Mouse (Mus musculus) myocyte (in vitro differentiated cells): ENCODE results near the gene Trappc1. TPM values are rescaled to one million over a fixed set of nuclear protein-coding genes. Genes with fewer than 3 reads are reported as not detected.
A peak's percentile ranks its signal among the peaks of the same experiment; 100 is the strongest.

Source experiments
- H3K27me3 ChIP-seq: one replicate; pipeline ENCODE4 v1.6.1; 2011; ENCODE audit not compliant: control insufficient read depth, insufficient read depth, insufficient read length
- H3K36me3 ChIP-seq: one replicate; pipeline ENCODE4 v1.6.1; 2011; ENCODE audit not compliant: control insufficient read depth, insufficient read depth
- H3K4me2 ChIP-seq: one replicate; pipeline ENCODE4 v1.6.1; 2011; ENCODE audit warnings: low read depth, control low read depth
- H3K4me3 ChIP-seq: one replicate; pipeline ENCODE4 v1.5.1; 2011; ENCODE audit warnings: mild to moderate bottlenecking, control low read depth, moderate library complexity
- H3K79me2 ChIP-seq: one replicate; pipeline ENCODE4 v1.6.1; 2011; ENCODE audit not compliant: control insufficient read depth, insufficient read depth
- H3ac ChIP-seq: one replicate; pipeline ENCODE4 v1.6.1; 2011; ENCODE audit not compliant: control insufficient read depth, insufficient read length
- CEBPB ChIP-seq: IDR thresholded peaks from 2 replicates; pipeline ENCODE4 v1.6.1; 2011; ENCODE audit warnings: mild to moderate bottlenecking, moderate library complexity; ENCODE audit not compliant: poor library complexity, insufficient read depth, severe bottlenecking
- E2F4 ChIP-seq: IDR thresholded peaks from one replicate; pipeline ENCODE4 v1.6.1; 2011; ENCODE audit warnings: mild to moderate bottlenecking, control low read depth, moderate library complexity; ENCODE audit not compliant: insufficient read depth
- MAX ChIP-seq: IDR thresholded peaks from one replicate; pipeline ENCODE4 v1.6.1; 2011; ENCODE audit warnings: low read depth, mild to moderate bottlenecking, control low read depth
- MYOD1 ChIP-seq, 3 experiments: IDR thresholded peaks; one replicate each; pipeline ENCODE4 v1.6.1; 2011; ENCODE audit warnings: control low read depth in 2 of 3, low read depth in 2 of 3, mild to moderate bottlenecking in 2 of 3, moderate library complexity in 1 of 3; ENCODE audit not compliant: insufficient read length in 2 of 3, control insufficient read depth in 1 of 3
- MYOG ChIP-seq, 3 experiments: IDR thresholded peaks; one replicate each; pipeline ENCODE4 v1.6.1; 2011; ENCODE audit warnings: control low read depth in 2 of 3, low read depth in 2 of 3, mild to moderate bottlenecking in 2 of 3; ENCODE audit not compliant: insufficient read length in 2 of 3, control insufficient read depth in 1 of 3, insufficient read depth in 1 of 3
- POLR2A ChIP-seq: IDR thresholded peaks from one replicate; pipeline ENCODE4 v1.6.1; 2011; ENCODE audit warnings: low read depth, mild to moderate bottlenecking, control low read depth, moderate library complexity; ENCODE audit not compliant: insufficient read length
- POLR2AphosphoS2 ChIP-seq: IDR thresholded peaks from one replicate; pipeline ENCODE4 v1.6.1; 2011; ENCODE audit warnings: low read depth, control low read depth; ENCODE audit not compliant: insufficient read length
- REST ChIP-seq: IDR thresholded peaks from one replicate; pipeline ENCODE4 v1.6.1; 2011; ENCODE audit warnings: mild to moderate bottlenecking, control low read depth, moderate library complexity; ENCODE audit not compliant: insufficient read depth, insufficient read length
- SRF ChIP-seq: IDR thresholded peaks from one replicate; pipeline ENCODE4 v1.6.1; 2011; ENCODE audit warnings: low read depth; ENCODE audit not compliant: control insufficient read depth, insufficient read length
- TCF12 ChIP-seq: IDR thresholded peaks from one replicate; pipeline ENCODE4 v1.6.1; 2011; ENCODE audit warnings: mild to moderate bottlenecking, control low read depth; ENCODE audit not compliant: poor library complexity, insufficient read depth, severe bottlenecking
- TCF3 ChIP-seq: IDR thresholded peaks from one replicate; pipeline ENCODE4 v1.6.1; 2011; ENCODE audit warnings: low read depth, control low read depth; ENCODE audit not compliant: insufficient read length
- USF1 ChIP-seq: IDR thresholded peaks from one replicate; pipeline ENCODE4 v1.6.1; 2011; ENCODE audit warnings: low read depth, mild to moderate bottlenecking, control low read depth, moderate library complexity
- polyA plus RNA-seq: library from polyadenylated mRNA; unstranded; fragments of >200 nt; fragmentation: generic; extraction: Trizol; gene quantifications from one replicate; pipeline ENCODE4 v1.2.1, GENCODE M21; 2012; ENCODE audit warnings: missing spikeins

The Trappc1 gene
- polyA plus RNA-seq, 1 experiment = 116 TPM

DNA sequence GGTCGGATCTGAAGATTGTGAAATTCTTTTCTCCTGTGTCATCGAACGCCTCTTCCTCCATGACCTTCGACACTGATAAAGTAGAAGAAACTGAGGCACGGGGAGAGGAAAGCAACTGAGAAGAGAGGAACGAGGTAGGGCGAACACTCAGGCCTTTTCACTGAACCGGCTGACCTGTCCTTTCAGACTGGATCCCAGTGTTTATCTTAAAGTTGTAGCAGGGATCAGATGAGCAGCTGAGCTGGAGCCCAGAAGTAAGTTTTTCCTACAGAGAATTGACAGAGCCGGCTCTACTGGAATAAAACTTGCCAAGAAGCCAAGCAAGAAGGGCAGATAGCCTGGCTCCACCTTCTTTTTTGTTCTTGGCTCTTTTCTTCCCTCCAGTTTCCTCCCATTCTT is 47.0 kb downstream of the Trappc1 start:
- no peak for TF ChIP-seq SRF
- no peak for TF ChIP-seq CEBPB
- TF ChIP-seq MYOG (IDR thresholded peaks at IDR 0.05; ENCODE audit: control insufficient read depth in 1 of 3, insufficient read depth in 1 of 3, insufficient read length in 2 of 3, low read depth in 2 of 3) = no peak
- TF ChIP-seq MAX = no peak
- TF ChIP-seq USF1 = no peak
- TF ChIP-seq TCF12 = no peak
- no peak for TF ChIP-seq POLR2AphosphoS2
- no peak for TF ChIP-seq REST
- TF ChIP-seq E2F4 = no peak
- no peak for TF ChIP-seq TCF3
- H3K4me2 ChIP-seq = peak overlapping the region; percentile 53
- H3K79me2 ChIP-seq = no peaks in the 10 kb centered on the region
- H3ac ChIP-seq = no peak overlapping the region
- H3K27me3 ChIP-seq = no peaks in the 10 kb centered on the region
- no peak overlapping the region for H3K4me3 ChIP-seq
- no peaks in the 10 kb centered on the region for H3K36me3 ChIP-seq

- no peak for TF ChIP-seq MAX
- TF ChIP-seq MYOD1 (IDR thresholded peaks at IDR 0.05; ENCODE audit: control insufficient read depth in 1 of 3, insufficient read length in 2 of 3, low read depth in 2 of 3) = peak in 2 of 3 experiments; percentile 11 to 54
- TF ChIP-seq TCF3 = no peak
- TF ChIP-seq POLR2A = no peak
- peak in 1 of 3 experiments; percentile 2 for TF ChIP-seq MYOG (IDR thresholded peaks at IDR 0.05; ENCODE audit: control insufficient read depth in 1 of 3, insufficient read depth in 1 of 3, insufficient read length in 2 of 3, low read depth in 2 of 3)
- TF ChIP-seq E2F4 = no peak
- TF ChIP-seq TCF12 = no peak
- no peak for TF ChIP-seq USF1
- no peak for TF ChIP-seq SRF
- peak; percentile 52 for TF ChIP-seq POLR2AphosphoS2
- no peak for TF ChIP-seq CEBPB
- TF ChIP-seq REST = no peak
- Histone ChIP-seq H3K4me2 (no peak overlapping the region), H3K79me2 (no peaks in the 10 kb centered on the region), H3ac (no peak overlapping the region), H3K4me3 (no peak overlapping the region), H3K36me3 (no peaks in the 10 kb centered on the region), H3K27me3 (no peaks in the 10 kb centered on the region)
These were observed 47.8 kb downstream of the Trappc1 start for GRCm38 (mm10) chr11:69371601-69372000.

DNA sequence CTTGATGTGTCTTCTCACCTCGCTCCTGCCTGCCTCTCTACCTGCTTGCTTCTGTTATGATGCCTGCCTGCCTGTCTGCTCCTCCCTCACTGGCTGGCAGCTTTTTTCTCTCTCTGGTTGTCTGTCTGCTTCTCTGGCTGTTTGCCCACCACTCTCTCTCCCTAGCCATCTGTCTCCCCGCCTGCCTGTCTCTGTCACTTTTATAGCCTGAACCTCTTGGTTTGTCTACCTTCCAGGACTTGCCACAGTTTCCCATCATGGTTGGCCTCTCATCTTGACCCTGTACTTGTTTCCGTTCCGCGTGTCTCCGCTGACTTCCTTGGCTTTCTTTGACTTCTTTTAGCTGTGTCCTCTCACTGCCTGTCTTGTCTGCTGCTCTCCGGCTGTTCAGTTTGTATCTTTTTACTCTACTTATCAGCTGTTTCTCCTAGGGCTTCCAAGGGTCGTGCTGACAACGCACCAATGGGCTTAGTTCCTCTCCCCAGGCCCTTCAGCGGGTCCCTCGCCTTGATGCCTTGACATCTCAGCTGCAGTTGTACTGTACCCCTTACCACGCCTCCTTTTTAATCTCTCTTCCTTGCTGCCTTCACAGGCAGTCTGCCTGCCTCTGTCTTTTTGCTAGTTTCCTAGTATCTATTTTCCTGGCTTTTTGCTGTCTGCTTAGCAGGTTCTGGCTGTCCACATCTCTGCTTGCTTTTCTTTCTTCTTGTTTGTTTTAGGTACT is 48.4 kb downstream of the Trappc1 start:
- Histone ChIP-seq H3K79me2 (no peaks in the 10 kb centered on the region), H3ac (no peak overlapping the region), H3K27me3 (no peaks in the 10 kb centered on the region), H3K36me3 (no peaks in the 10 kb centered on the region), H3K4me3 (no peak overlapping the region), H3K4me2 (peak overlapping the region; percentile 0)
- TF ChIP-seq E2F4 (no peak), TCF12 (no peak), POLR2AphosphoS2 (no peak), TCF3 (no peak), MYOD1 (IDR thresholded peaks at IDR 0.05; ENCODE audit: control insufficient read depth in 1 of 3, insufficient read length in 2 of 3, low read depth in 2 of 3) (peak in 2 of 3 experiments; percentile 9 to 40), MAX (no peak), MYOG (IDR thresholded peaks at IDR 0.05; ENCODE audit: control insufficient read depth in 1 of 3, insufficient read depth in 1 of 3, insufficient read length in 2 of 3, low read depth in 2 of 3) (no peak)

DNA sequence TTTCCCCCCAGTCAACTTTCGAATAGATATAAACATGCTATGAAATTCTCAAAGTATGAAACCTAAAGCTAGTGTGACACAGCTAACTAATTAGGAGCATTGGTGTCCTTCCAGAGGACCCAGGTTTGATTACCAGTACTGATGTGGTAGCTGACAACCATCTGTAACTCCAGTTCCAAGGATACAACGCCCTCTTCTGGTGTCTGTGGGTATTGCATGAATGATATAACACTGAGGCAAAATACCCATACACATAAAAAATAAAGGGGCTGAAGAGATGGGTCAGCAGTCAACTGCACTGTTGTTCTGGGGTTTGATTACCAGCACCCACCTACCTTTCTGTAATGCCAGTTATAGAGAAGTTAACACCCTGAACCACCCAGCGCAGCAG is 49.0 kb downstream of the Trappc1 start:
- no peaks in the 10 kb centered on the region for H3K27me3 ChIP-seq
- no peak overlapping the region for H3ac ChIP-seq
- no peak overlapping the region for H3K4me3 ChIP-seq
- no peaks in the 10 kb centered on the region for H3K36me3 ChIP-seq
- H3K4me2 ChIP-seq = no peak overlapping the region
- no peak for TF ChIP-seq SRF
- TF ChIP-seq POLR2A = no peak
- TF ChIP-seq TCF12 = no peak
- TF ChIP-seq E2F4 = no peak
- TF ChIP-seq TCF3 = no peak
- TF ChIP-seq MYOG (IDR thresholded peaks at IDR 0.05; ENCODE audit: control insufficient read depth in 1 of 3, insufficient read depth in 1 of 3, insufficient read length in 2 of 3, low read depth in 2 of 3) = no peak
- no peaks in the 10 kb centered on the region for H3K79me2 ChIP-seq

DNA sequence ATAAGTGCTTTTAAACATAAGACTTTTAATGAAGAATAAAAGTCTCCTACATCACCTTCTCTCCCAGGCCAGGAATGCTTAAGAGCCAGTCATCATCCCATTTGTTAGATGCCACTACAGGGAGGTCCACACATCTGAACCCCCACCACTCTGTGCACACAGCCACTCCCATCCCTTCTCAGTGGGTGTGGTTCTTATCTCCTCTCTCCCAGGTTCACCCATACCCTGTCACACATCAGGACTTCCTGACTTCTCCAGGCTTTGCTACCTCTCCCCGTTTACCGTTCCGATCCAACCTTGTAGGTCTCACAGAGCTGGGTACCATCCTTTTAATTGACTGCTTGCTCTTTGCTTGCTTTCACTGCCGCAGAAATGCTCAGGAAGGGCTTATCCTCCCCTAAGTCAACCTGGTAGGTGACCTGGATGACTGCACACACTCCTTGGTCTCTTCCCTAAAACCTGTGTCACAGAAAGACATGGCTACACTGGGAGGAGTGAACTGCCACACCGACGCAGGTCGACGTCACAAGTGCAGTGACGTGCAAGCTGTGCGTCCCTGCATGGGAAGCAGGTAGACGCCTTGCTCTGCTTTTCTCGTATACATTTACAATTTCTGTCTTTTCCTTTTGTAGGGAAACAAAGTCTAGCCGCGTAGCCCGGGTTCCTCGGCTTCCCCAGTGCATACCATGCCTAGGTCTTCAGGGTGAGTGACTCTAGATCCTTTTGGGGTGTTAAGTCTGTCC is 49.6 kb downstream of the Trappc1 start:
- H3K4me2 ChIP-seq = no peak overlapping the region
- H3ac ChIP-seq = no peak overlapping the region
- H3K4me3 ChIP-seq = no peak overlapping the region
- TF ChIP-seq TCF3 = no peak
- TF ChIP-seq MYOG (IDR thresholded peaks at IDR 0.05; ENCODE audit: control insufficient read depth in 1 of 3, insufficient read depth in 1 of 3, insufficient read length in 2 of 3, low read depth in 2 of 3) = no peak
- no peak for TF ChIP-seq MAX
- TF ChIP-seq E2F4 = no peak
- no peaks in the 10 kb centered on the region for H3K36me3 ChIP-seq
- no peaks in the 10 kb centered on the region for H3K79me2 ChIP-seq
- no peaks in the 10 kb centered on the region for H3K27me3 ChIP-seq

Other genes starting within 250 kb of the Trappc1 start
- gene Vamp2, start 235.5 kb upstream of the Trappc1 start, polyA plus RNA-seq = 51.8 TPM
- 8.9 TPM for gene Per1, start 228.8 kb upstream of the Trappc1 start, polyA plus RNA-seq
- 0.28 TPM for gene Hes7, start 203.6 kb upstream of the Trappc1 start, polyA plus RNA-seq
- gene 9130213A22Rik, start 201.4 kb upstream of the Trappc1 start, polyA plus RNA-seq = 0.78 TPM
- 0.01 TPM for gene Aloxe3, start 198.1 kb upstream of the Trappc1 start, polyA plus RNA-seq
- gene Alox12b, start 167.0 kb upstream of the Trappc1 start, polyA plus RNA-seq = not detected
- not detected for gene Alox8, start 126.1 kb upstream of the Trappc1 start, polyA plus RNA-seq
- gene Gucy2e, start 86.9 kb upstream of the Trappc1 start, polyA plus RNA-seq = not detected
- gene Cntrob, start 205 bp upstream of the Trappc1 start, polyA plus RNA-seq = 10.3 TPM
- 2.0 TPM for gene Kcnab3, start 2.3 kb downstream of the Trappc1 start, polyA plus RNA-seq
- gene Rnf227, start 16.5 kb downstream of the Trappc1 start, polyA plus RNA-seq = 2.5 TPM
- gene Chd3, start 45.4 kb downstream of the Trappc1 start, polyA plus RNA-seq = 148 TPM
- 126 TPM for gene Naa38, start 71.5 kb downstream of the Trappc1 start, polyA plus RNA-seq
- 23.0 TPM for gene Cyb5d1, start 71.7 kb downstream of the Trappc1 start, polyA plus RNA-seq
- gene Tmem88, start 74.3 kb downstream of the Trappc1 start, polyA plus RNA-seq = 0.16 TPM
- gene Kdm6b, start 89.7 kb downstream of the Trappc1 start, polyA plus RNA-seq = 31.0 TPM
- 0.24 TPM for gene Dnah2, start 225.1 kb downstream of the Trappc1 start, polyA plus RNA-seq
- gene Efnb3, start 236.2 kb downstream of the Trappc1 start, polyA plus RNA-seq = 0.36 TPM